Mouse (Mus musculus): ENCODE results near the gene Cyp26c1. TPM values are rescaled to one million over a fixed set of nuclear protein-coding genes. Genes with fewer than 3 reads are reported as not detected.

Gene Cyp26c1
- polyA plus RNA-seq, 1 experiment = not detected

GRCm38 (mm10) chr19:37668657-37669056, 16.7 kb upstream of the Cyp26c1 start:
- Histone ChIP-seq H3K4me1 (ENCODE audit: control insufficient read depth, insufficient read depth, low read length) (no peaks in the 10 kb centered on the region), H3K27ac (ENCODE audit: control insufficient read depth, insufficient read depth, low read depth, low read length) (no peak overlapping the region), H3K4me3 (ENCODE audit: control insufficient read depth, low read depth, low read length) (no peak overlapping the region), H3K27me3 (ENCODE audit: control insufficient read depth, insufficient read depth, low read length) (no peaks in the 10 kb centered on the region), H3K36me3 (ENCODE audit: control insufficient read depth, insufficient read depth, low read length) (no peaks in the 10 kb centered on the region)
- TF ChIP-seq POLR2A (IDR thresholded peaks at IDR 0.05; ENCODE audit: control insufficient read depth, low read depth, low read length) (no peak), CTCF (IDR thresholded peaks at IDR 0.05; ENCODE audit: control insufficient read depth, insufficient read depth, insufficient replicate concordance, low read depth, low read length) (no peak)

DNA sequence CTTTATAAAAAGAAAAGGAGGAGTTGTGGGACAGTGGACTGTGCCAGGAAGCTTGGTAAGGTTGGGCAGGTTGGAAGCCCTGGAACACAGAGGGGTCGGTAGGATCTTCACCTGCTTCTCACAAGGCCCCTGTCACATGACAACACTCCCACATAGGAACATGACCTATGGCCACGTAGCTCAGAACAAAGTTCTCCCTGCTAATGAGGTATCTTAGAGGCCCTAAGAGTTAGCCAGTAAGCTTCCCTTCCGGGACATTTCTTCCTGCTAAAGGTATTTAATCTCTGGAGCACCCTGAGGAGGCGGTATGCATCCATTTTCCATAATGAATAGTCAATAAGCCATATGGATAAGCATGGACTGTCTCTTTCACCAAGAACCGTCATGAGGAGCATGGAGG, 15.9 kb upstream of the Cyp26c1 start:
- Histone ChIP-seq H3K4me3 (ENCODE audit: control insufficient read depth, low read depth, low read length) (no peak overlapping the region), H3K36me3 (ENCODE audit: control insufficient read depth, insufficient read depth, low read length) (no peaks in the 10 kb centered on the region), H3K4me1 (ENCODE audit: control insufficient read depth, insufficient read depth, low read length) (no peaks in the 10 kb centered on the region), H3K27me3 (ENCODE audit: control insufficient read depth, insufficient read depth, low read length) (no peaks in the 10 kb centered on the region), H3K27ac (ENCODE audit: control insufficient read depth, insufficient read depth, low read depth, low read length) (no peak overlapping the region)
- no peak for TF ChIP-seq CTCF (IDR thresholded peaks at IDR 0.05; ENCODE audit: control insufficient read depth, insufficient read depth, insufficient replicate concordance, low read depth, low read length)
- TF ChIP-seq POLR2A (IDR thresholded peaks at IDR 0.05; ENCODE audit: control insufficient read depth, low read depth, low read length) = no peak

DNA sequence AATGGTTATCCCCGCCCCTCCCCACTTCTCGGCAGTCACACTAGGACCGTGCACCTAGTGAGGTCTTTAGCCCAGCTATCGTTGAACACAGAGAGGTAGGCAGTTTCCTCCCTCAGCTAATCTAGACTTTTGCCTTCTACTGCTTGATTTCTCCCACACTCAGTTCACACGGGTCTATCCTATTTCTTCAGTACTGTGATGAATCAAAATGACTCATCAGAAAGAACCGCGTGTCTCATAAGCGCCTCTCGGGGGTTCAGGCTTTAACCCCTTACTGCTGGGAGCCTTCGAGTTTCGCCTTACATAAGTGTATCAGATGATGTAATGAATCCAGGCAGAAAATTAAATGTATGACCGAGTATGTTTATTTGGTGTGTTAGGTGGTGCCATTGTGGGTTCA, 12.0 kb upstream of the Cyp26c1 start:
- Histone ChIP-seq H3K4me3 (ENCODE audit: control insufficient read depth, low read depth, low read length) (no peak overlapping the region), H3K27ac (ENCODE audit: control insufficient read depth, insufficient read depth, low read depth, low read length) (no peak overlapping the region), H3K27me3 (ENCODE audit: control insufficient read depth, insufficient read depth, low read length) (no peaks in the 10 kb centered on the region), H3K36me3 (ENCODE audit: control insufficient read depth, insufficient read depth, low read length) (no peaks in the 10 kb centered on the region), H3K4me1 (ENCODE audit: control insufficient read depth, insufficient read depth, low read length) (no peaks in the 10 kb centered on the region)
- no peak for TF ChIP-seq CTCF (IDR thresholded peaks at IDR 0.05; ENCODE audit: control insufficient read depth, insufficient read depth, insufficient replicate concordance, low read depth, low read length)
- TF ChIP-seq POLR2A (IDR thresholded peaks at IDR 0.05; ENCODE audit: control insufficient read depth, low read depth, low read length) = no peak

GRCm38 (mm10) chr19:37686347-37686746, 966 bp downstream of the Cyp26c1 start:
- H3K27ac ChIP-seq (ENCODE audit: control insufficient read depth, insufficient read depth, low read depth, low read length) = no peak overlapping the region
- TF ChIP-seq POLR2A (IDR thresholded peaks at IDR 0.05; ENCODE audit: control insufficient read depth, low read depth, low read length) (no peak), CTCF (IDR thresholded peaks at IDR 0.05; ENCODE audit: control insufficient read depth, insufficient read depth, insufficient replicate concordance, low read depth, low read length) (no peak)
- H3K4me1 ChIP-seq (ENCODE audit: control insufficient read depth, insufficient read depth, low read length) = peaks cover 5% of the 10 kb centered on the region
- H3K36me3 ChIP-seq (ENCODE audit: control insufficient read depth, insufficient read depth, low read length) = no peaks in the 10 kb centered on the region
- H3K4me3 ChIP-seq (ENCODE audit: control insufficient read depth, low read depth, low read length) = no peak overlapping the region
- H3K27me3 ChIP-seq (ENCODE audit: control insufficient read depth, insufficient read depth, low read length) = no peaks in the 10 kb centered on the region

GRCm38 (mm10) chr19:37686941-37687850, 1.8 kb downstream of the Cyp26c1 start:
- TF ChIP-seq CTCF (IDR thresholded peaks at IDR 0.05; ENCODE audit: control insufficient read depth, insufficient read depth, insufficient replicate concordance, low read depth, low read length) (no peak), POLR2A (IDR thresholded peaks at IDR 0.05; ENCODE audit: control insufficient read depth, low read depth, low read length) (no peak)
- Histone ChIP-seq H3K4me1 (ENCODE audit: control insufficient read depth, insufficient read depth, low read length) (peaks cover 5% of the 10 kb centered on the region), H3K27me3 (ENCODE audit: control insufficient read depth, insufficient read depth, low read length) (no peaks in the 10 kb centered on the region), H3K36me3 (ENCODE audit: control insufficient read depth, insufficient read depth, low read length) (no peaks in the 10 kb centered on the region), H3K4me3 (ENCODE audit: control insufficient read depth, low read depth, low read length) (peak overlapping the region; percentile 51), H3K27ac (ENCODE audit: control insufficient read depth, insufficient read depth, low read depth, low read length) (no peak overlapping the region)

GRCm38 (mm10) chr19:37689478-37689877, 4.1 kb downstream of the Cyp26c1 start:
- H3K36me3 ChIP-seq (ENCODE audit: control insufficient read depth, insufficient read depth, low read length) = no peaks in the 10 kb centered on the region
- H3K4me1 ChIP-seq (ENCODE audit: control insufficient read depth, insufficient read depth, low read length) = peaks cover 8% of the 10 kb centered on the region
- no peak overlapping the region for H3K4me3 ChIP-seq (ENCODE audit: control insufficient read depth, low read depth, low read length)
- TF ChIP-seq CTCF (IDR thresholded peaks at IDR 0.05; ENCODE audit: control insufficient read depth, insufficient read depth, insufficient replicate concordance, low read depth, low read length) (no peak), POLR2A (IDR thresholded peaks at IDR 0.05; ENCODE audit: control insufficient read depth, low read depth, low read length) (no peak)
- no peak overlapping the region for H3K27ac ChIP-seq (ENCODE audit: control insufficient read depth, insufficient read depth, low read depth, low read length)
- no peaks in the 10 kb centered on the region for H3K27me3 ChIP-seq (ENCODE audit: control insufficient read depth, insufficient read depth, low read length)

DNA sequence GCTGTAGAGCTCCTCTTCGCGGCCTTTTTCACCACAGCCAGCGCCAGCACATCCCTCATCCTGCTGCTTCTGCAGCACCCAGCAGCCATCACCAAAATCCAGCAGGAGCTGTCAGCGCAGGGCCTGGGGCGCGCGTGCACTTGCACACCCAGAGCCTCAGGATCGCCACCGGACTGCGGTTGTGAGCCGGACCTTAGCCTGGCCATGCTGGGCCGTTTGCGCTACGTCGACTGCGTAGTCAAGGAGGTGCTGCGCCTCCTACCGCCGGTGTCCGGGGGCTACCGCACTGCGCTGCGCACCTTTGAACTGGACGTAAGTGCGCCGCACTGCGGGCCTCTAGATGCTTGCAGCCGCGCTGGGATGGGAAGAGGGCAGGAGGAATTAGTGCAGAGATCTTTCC, 5.3 kb downstream of the Cyp26c1 start:
- no peak for TF ChIP-seq CTCF (IDR thresholded peaks at IDR 0.05; ENCODE audit: control insufficient read depth, insufficient read depth, insufficient replicate concordance, low read depth, low read length)
- no peak for TF ChIP-seq POLR2A (IDR thresholded peaks at IDR 0.05; ENCODE audit: control insufficient read depth, low read depth, low read length)
- H3K36me3 ChIP-seq (ENCODE audit: control insufficient read depth, insufficient read depth, low read length) = no peaks in the 10 kb centered on the region
- H3K27ac ChIP-seq (ENCODE audit: control insufficient read depth, insufficient read depth, low read depth, low read length) = no peak overlapping the region
- H3K4me3 ChIP-seq (ENCODE audit: control insufficient read depth, low read depth, low read length) = peak overlapping the region; percentile 3; the same call in 1 of the 2 replicates
- no peaks in the 10 kb centered on the region for H3K27me3 ChIP-seq (ENCODE audit: control insufficient read depth, insufficient read depth, low read length)
- peaks cover 8% of the 10 kb centered on the region for H3K4me1 ChIP-seq (ENCODE audit: control insufficient read depth, insufficient read depth, low read length)

Measured in testis, adult 2 months (tissue).